Mouse (Mus musculus) cerebellum, adult 9-10 months (tissue): Measurements from ENCODE around the gene Mat2b.
"Not testable (repeated sequence)": the region's sequence is repeated elsewhere in the genome, so short reads cannot be mapped to it uniquely, and the experiment has no call there.

Experiments
- DNase-seq: peaks from one replicate; pipeline ENCODE4 v3.0.0; 2022

Mat2b gene

DNA sequence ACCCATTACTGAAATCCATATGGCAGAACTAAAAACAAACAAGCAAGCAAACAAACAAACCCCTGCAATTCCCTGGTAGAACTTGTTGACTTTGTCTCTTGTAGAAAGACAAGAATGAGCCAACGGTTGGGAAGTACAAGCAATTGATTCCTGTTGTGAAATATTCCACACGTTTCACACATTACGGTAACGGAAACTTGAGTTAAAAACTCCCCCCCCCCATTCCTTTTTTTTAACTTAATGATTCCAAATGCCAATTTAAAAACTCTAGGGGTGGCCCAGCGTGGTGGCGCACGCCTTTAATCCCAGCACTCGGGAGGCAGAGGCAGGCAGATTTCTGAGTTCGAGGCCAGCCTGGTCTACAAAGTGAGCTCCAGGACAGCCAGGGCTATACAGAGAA lies at the start of gene Mat2b:
Gene Mat2b, minus strand, starts transcription at position 101 of the 400 bp plus-strand sequence.
- DNase-seq: no peak

DNA sequence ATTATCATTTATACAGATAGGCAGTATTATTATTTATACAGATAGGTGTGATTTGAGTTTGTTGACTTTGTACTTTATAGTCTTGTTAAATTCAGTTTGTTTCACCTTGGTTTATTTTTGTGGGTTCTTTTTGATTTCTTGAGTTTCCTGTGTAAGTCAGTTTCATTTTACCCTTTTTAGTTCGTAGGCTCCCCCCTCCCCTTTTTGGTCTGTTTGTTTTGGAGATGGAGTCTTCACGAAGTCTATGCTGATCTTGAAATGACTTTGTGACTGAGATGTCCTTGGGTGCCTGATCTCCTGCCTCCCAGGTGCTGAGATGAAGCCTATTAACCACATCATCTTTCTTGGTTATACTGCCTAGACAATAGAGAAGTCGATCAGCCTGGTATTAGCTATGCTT lies 49.3 kb upstream of the Mat2b start:
- DNase-seq: no peak

DNA sequence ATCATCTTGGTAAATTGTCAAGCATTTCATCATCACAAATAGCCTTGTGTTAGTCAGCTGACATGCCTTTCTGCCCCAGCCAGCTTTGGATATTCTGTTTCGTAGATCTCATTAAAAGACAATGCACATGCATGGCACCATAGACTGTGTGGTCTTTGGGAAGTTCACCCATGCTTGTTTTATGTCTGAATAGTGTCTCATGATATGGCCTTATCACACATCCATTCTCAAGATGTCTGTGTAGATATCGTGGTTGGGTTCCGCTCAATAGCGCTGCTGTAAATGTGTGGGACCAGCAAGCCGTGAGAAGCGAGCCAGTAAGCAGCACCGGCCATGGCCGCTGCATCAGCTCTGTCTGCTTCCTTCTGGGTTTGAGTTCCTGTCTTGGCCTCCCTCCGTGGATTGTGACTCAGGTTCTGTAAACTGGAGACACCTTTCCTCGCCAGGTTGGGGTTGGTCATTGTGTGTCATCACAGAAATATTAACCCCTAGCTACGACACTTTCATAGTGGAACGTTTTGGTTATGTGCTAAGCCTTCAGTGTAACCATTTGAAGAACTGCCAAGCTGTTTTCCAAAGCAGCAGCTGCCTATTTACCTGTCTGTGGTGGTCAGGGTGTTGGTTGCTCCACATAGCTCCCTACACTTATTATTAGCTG lies 46.7 kb upstream of the Mat2b start:
- no peak for DNase-seq

DNA sequence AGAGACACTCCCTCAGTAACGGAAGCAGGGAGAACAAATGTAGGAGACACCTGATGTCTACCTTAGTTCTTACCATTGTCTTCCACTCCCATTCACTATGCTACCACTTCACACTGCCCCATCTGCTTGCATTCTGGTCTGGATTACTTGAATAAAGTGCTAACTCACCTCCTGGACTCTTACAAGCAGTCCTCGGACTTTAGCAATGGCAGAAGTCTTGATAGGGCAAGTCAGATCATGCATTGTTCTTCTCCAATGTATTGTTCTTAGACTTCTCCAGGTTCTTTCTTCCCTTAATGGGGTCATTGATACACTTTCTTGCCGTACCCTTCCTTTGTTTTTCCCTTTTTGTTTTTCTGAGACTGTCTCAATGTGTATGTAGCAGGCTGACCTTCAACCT lies 42.4 kb upstream of the Mat2b start:
- DNase-seq: no peak

GRCm38 (mm10) chr11:40734251-40734752 lies 39.3 kb upstream of the Mat2b start:
- DNase-seq: no peak

DNA sequence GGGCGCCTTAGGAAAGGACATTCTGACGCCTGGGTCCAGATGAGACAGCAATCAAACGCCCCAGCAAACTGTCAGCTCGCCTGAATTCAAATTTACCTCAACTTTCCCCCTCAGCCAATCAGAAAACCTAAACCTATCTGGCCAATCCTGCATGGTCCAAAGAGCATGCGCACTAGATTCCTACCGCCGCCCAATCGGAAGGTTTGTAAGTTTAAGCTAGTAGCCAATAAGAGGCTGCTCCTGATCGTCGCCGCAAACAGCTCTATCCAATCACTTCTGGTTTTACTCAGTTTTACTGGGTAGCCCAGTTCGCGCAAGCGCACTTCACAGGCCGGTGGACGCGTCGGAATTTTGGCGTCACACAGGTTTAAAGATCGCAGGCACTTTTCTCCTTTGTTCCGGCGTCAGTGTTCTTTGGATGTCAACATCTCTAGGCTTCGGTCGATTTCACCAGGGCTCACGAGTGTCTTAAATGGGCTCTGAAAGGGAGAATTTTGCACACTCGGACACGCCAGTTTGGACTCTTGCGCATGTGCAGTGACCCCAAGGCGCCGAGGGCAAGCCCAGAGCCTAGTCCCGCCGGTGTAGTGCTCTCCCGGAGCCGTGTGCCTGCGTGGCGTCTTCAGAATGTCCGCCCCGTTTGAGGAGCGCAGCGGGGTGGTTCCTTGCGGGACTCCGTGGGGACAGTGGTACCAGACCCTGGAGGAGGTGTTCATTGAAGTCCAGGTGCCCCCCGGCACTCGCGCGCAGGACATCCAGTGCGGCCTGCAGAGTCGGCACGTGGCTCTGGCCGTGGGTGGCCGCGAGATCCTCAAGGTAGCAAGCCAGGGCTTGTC lies 38.6 kb upstream of the Mat2b start, which contains the start of the genes Hmmr and Nudcd2:
Gene Hmmr, minus strand, starts transcription at position 84 of the 836 bp plus-strand sequence.
Gene Nudcd2, plus strand, starts transcription at position 329 of the 836 bp plus-strand sequence.
- peak; percentile 98 for DNase-seq

- DNase-seq: peak; percentile 27
These were observed 38.0 kb upstream of the Mat2b start for GRCm38 (mm10) chr11:40732997-40733338.

- DNase-seq: no peak
These were observed 23.3 kb upstream of the Mat2b start for GRCm38 (mm10) chr11:40718324-40718723.

GRCm38 (mm10) chr11:40715524-40715923 lies 20.5 kb upstream of the Mat2b start:
- no peak for DNase-seq

DNA sequence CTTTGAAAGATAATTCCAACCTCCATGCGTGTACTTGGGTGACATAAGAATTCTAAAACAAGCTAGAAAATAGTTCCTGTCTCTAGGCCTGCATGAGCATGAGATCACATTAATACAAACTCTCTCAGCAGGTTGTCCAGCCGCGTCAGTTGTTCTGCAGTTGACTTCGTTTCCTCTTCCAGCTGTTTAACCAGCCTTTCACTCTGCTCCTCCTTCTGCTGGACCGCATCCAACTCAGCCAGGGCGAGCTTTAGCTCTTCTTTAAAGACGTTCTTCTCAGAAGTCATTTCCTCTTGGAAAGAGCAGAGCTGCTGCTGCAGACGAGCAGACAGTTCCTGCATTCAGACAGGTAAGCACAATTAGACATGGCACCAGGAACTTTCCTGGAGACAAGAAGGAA lies 18.9 kb upstream of the Mat2b start:
- DNase-seq: no peak

DNA sequence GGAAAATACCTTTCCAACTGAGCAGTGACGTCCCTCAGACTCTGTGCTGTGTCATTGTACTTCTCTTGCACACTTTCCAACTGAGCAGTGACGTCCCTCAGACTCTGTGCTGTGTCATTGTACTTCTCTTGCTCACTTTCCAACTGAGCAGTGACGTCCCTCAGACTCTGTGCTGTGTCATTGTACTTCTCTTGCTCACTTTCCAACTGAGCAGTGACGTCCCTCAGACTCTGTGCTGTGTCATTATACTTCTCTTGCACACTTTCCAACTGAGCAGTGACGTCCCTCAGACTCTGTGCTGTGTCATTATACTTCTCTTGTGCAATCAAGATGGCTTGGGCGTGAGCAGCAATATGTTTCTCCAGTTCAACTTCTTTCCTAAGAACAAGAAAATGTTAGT lies 14.9 kb upstream of the Mat2b start:
- DNase-seq: not testable (repeated sequence)

GRCm38 (mm10) chr11:40694311-40695087 lies 504 bp downstream of the Mat2b start:
- peak; percentile 85 for DNase-seq

DNA sequence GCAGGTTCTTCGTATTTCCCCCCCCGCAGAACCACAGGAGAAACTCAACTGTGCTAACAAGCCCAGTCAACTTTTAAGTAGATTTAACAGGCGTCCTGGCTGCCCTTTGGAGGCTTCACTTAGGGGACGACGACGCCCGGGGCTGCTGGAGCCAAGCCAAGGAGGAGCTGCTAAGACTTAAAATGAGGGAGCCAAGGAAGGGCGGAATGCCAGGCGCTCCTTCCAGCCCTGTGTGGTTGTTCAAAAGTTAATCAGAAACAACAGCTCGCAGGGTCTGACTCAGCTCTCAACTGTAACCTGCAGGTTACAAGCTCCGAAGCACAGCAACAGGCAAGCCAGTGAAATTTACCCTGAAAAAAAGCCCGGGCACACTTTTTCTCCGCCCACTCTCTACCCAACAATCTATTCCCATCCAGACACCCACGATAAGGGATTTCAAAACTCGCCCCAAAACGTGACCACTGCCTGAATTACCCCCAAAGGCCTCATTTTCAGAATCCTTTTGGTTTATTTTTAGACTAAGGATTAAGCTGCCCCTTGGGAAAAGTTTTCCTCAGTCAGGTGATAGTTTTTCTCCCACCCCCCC lies 1.5 kb downstream of the Mat2b start:
- peak; percentile 68 for DNase-seq

DNA sequence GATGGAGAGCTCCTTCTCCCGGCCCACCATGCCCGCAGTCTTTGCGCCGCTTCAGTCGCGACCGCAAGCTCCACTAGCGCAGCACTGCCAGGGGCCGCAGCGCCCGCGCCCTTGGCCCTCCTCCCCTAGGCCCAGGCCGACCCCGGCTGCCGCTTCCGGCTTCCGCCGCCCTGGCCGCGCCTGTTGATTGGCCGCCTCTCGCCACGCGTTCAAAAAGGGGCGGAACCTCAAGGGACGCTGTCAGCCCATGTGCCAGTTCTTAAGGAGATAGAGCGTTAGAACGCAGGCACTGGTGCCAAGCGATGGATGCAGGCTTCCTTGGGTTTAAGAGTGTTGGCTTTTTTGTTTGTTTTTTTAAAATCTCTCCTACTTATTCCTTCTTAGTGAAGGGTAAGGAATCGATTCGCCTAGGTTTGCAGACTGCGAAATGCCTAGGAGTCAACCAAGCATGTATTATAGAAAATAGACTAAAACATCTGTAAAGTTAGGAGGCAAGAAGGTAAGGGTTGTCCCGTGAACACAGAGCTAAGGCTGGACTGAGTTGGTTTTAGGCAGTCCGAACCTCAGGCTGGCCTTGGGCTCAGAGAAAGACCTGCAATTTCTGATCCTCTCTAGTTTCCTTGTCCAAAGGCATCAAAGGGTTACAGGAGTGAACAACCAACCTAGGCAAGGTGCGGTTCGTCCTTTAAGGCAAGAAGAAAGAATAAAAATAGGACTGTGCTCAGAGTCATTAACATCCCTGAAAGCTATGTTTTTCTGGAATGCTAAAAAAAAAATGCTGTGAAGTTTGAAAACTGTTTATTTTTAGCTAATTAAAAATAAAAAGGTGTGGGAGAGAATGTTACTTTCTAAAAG lies 2.3 kb downstream of the Mat2b start:
- DNase-seq: peak; percentile 93

GRCm38 (mm10) chr11:40692101-40692509 lies 2.9 kb downstream of the Mat2b start:
- peak; percentile 57 for DNase-seq

DNA sequence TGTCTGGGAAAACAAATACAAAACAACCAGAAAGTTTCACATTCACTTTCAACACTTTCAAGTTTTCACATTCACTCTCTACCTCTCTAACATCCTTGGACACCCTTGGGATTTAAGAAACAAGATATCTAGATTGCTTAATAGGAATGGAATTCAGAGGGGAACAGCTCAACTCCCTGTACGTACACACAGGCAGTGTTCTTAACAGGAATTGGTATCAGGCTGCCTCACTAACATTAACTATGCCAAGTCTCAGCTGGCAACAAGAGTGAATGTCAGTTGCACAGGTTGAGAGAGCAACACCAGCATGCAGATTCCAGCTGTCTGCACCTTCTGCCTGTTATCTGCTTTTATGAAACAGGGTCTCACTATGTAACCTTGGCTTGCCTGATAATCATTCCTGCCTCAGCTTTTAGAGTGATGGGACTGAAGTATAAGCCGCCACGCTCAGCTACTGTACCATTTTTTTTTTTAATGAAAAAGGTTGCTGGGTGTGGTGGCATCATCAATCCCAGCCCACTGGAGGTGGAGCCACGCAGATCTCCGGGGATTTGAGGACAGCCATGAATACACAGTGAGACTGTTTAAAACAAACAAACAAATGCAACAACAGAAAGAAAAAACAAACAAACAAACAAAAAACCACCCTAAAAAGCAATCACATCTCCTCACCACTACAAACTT lies 4.4 kb downstream of the Mat2b start:
- no peak for DNase-seq

- no peak for DNase-seq
These were observed 11.7 kb downstream of the Mat2b start for GRCm38 (mm10) chr11:40683295-40683694.

DNA sequence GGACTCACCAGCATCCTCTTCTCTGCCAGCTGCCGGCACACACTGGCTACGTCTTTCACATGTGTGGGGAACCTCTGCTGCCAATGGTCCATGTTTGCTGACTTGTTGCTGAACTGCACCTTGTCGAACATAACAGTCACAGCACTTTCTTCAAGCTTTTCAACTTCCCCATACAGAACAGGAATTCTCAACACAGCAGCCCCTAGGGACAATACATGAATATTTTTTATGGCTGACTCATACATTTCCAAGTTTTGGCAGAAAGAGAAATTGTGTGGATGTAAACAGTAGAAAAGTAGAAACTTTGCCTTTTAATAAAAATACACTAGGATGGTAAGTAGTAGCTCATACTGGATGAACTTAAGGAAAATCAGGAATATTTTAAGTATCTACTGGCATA lies 12.5 kb downstream of the Mat2b start:
- no peak for DNase-seq

GRCm38 (mm10) chr11:40677169-40677568 lies 17.8 kb downstream of the Mat2b start:
- no peak for DNase-seq

DNA sequence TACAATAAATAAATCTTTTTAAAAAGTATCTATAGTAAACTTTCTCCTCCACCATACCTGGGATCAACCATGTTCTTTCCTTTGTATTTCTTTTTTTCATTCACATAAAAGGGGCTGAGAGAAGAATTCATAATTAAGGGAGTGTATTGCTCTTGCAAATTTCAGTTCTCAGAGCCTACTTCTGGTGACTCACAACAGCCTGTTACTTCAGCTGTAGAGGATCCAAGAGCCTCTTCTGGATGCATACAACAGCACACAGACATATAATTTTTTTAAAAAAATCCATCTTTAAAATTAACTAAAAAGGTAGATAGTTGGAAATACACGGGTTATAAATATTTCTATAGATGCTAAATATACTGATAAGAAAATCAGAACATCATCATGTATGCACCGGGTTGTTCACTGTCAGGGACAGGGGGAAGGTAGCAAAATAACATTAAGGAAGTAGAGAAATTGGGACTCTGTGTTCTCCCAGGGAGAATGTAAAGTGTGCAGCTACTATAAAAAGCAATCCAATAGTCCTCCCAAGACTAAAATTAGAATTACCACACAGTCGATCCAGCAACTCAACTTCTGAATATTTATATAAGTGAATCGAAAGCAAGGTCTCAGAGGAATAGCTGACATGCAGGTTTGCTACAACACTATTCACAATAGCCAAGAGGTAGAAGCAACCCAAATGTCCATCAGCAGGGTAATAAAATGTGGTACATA lies 19.8 kb downstream of the Mat2b start:
- DNase-seq: no peak
